Mouse (Mus musculus) liver, embryonic 14.5 days (tissue): ENCODE results near the gene Fgf22. TPM values are rescaled to one million over a fixed set of nuclear protein-coding genes. Genes with fewer than 3 reads are reported as not detected.

Experiments
- ATAC-seq: fragments of 200-750 bp; cut with Nextera tagmentation; 2 replicates; pipeline ENCODE4 v1.8.0; 2017; ENCODE audit warnings: moderate number of reproducible peaks, mild to moderate bottlenecking, moderate library complexity; ENCODE audit not compliant: insufficient read depth
- DNase-seq, 3 experiments: peaks; one replicate each; pipeline ENCODE4 v3.0.0-alpha.2; 2012 to 2013; ENCODE audit warnings: low read depth in 3 of 3, low spot score in 3 of 3
- H3K27ac ChIP-seq: fragments of 300-500 bp; sonication (generic); 2 replicates; pipeline ENCODE4 v1.5.1; 2014; ENCODE audit warnings: moderate library complexity, mild to moderate bottlenecking, control low read depth, inconsistent platforms
- H3K27me3 ChIP-seq: fragments of 300-500 bp; sonication (generic); 2 replicates; pipeline ENCODE4 v1.6.1; 2014; ENCODE audit warnings: mild to moderate bottlenecking, low read length, moderate library complexity; ENCODE audit not compliant: control insufficient read depth, insufficient read depth
- H3K36me3 ChIP-seq: fragments of 300-500 bp; sonication (generic); replicated peaks from 2 replicates; pipeline ENCODE4 v1.6.1; 2014; ENCODE audit warnings: low read depth; ENCODE audit not compliant: control insufficient read depth, insufficient read depth
- H3K4me1 ChIP-seq, 2 experiments: fragments of 200-500 bp in 1 of 2; fragments of 300-500 bp in 1 of 2; sonication (generic) in 1 of 2; replicated peaks; 2 replicates each; pipeline ENCODE4 v1.6.1; 2012 to 2014; ENCODE audit warnings: antibody characterized with exemption in 1 of 2, inconsistent platforms in 1 of 2, low read length in 1 of 2; ENCODE audit not compliant: control insufficient read depth in 2 of 2, insufficient read depth in 2 of 2
- H3K4me2 ChIP-seq: fragments of 300-500 bp; sonication (generic); 2 replicates; pipeline ENCODE4 v1.6.1; 2014; ENCODE audit warnings: low read depth, mild to moderate bottlenecking, control low read depth, moderate library complexity
- H3K4me3 ChIP-seq, 2 experiments: fragments of 200-500 bp in 1 of 2; fragments of 300-500 bp in 1 of 2; sonication (generic) in 1 of 2; 2 replicates each; pipeline ENCODE4 v1.5.1; 2012 to 2014; ENCODE audit warnings: low read depth in 2 of 2, low read length in 2 of 2, mild to moderate bottlenecking in 2 of 2, control low read depth in 1 of 2, inconsistent platforms in 1 of 2, moderate library complexity in 1 of 2; ENCODE audit not compliant: insufficient read depth in 1 of 2
- H3K9ac ChIP-seq: fragments of 300-500 bp; sonication (generic); replicated peaks from 2 replicates; pipeline ENCODE4 v1.6.1; 2014; ENCODE audit warnings: mild to moderate bottlenecking, control low read depth, moderate library complexity
- H3K9me3 ChIP-seq: fragments of 300-500 bp; sonication (generic); 2 replicates; pipeline ENCODE4 v1.6.1; 2016; ENCODE audit warnings: low read length, mixed read lengths; ENCODE audit not compliant: control insufficient read depth
- CTCF ChIP-seq: IDR thresholded peaks from 2 replicates; pipeline ENCODE4 v1.5.1; 2016; ENCODE audit warnings: antibody characterized with exemption, low read depth, control low read depth
- EP300 ChIP-seq: IDR thresholded peaks from 2 replicates; pipeline ENCODE4 v1.6.1; 2016; ENCODE audit warnings: antibody characterized with exemption, low read depth
- WGBS: fragments of 180-500 bp; shearing (Covaris S2); extraction: QIAGEN DNeasy Blood & Tissue Kit; methylation state at CpG from one replicate; pipeline ENCODE4 v1.1.7; 2014; ENCODE audit not compliant: insufficient replicate concordance; 5-methylcytosine and 5-hydroxymethylcytosine counted together
- polyA plus RNA-seq, 2 experiments: library from polyadenylated mRNA; depleted of rRNA in 1 of 2; stranded (reverse) in 1 of 2; unstranded in 1 of 2; fragments of >200 nt; fragmentation: Nextera tagmentation in 1 of 2; extraction: Ambion mirVana in 1 of 2; gene quantifications; 2 replicates each; pipeline versions ENCODE4 v1.2.1 to v1.2.3; 2012 to 2014

Fgf22 gene
- polyA plus RNA-seq, 2 experiments = not detected

DNA sequence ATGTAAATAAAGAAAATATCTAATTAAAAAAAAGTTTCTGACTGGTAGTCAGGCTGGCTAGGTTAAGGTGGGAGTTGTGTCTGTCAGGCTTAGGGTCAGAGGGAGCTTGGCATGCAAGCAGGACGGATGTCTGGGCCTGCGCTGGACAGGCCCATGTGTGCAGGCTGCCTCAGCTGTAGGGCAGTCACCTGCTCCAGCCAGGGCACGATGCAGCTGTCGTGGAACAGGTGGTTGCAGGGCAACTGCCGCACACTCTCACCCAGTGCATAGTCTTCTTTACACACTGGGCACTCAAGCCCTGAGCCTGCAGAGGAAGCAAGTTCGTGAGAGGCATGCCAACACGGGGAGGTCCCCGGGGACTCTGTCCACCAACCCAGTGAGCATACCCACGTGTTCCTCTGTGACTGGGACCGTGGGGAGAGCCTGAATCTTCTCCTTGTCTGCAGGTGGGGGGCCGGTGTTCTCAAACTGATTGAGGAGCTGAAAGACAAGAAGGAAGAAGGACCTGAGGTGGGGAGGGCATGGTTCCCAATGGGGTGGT lies 5.8 kb downstream of the Fgf22 start:
- WGBS = 86% methylated on average over 11 of the region's 11 CpGs
- TF ChIP-seq CTCF = no peak
- no peak for TF ChIP-seq EP300

GRCm38 (mm10) chr10:79762875-79763274 lies 8.0 kb downstream of the Fgf22 start:
- ATAC-seq (no peak), DNase-seq (no peak)
- Histone ChIP-seq H3K27ac (no peak overlapping the region), H3K4me3 (no peak overlapping the region), H3K36me3 (peaks cover 31% of the 10 kb centered on the region), H3K4me1 (peaks cover 12 to 14% of the 10 kb centered on the region in 2 experiments), H3K4me2 (no peak overlapping the region), H3K9ac (no peak overlapping the region), H3K27me3 (no peaks in the 10 kb centered on the region), H3K9me3 (no peaks in the 10 kb centered on the region)
- TF ChIP-seq CTCF (no peak), EP300 (no peak)
- WGBS = 85% methylated on average over 3 of the region's 3 CpGs

More for the DNA sequence above, 5.8 kb downstream of the Fgf22 start:
- H3K9me3 ChIP-seq = no peaks in the 10 kb centered on the region
- no peak overlapping the region for H3K4me3 ChIP-seq
- no peak for ATAC-seq
- H3K9ac ChIP-seq = no peak overlapping the region
- peaks cover 31% of the 10 kb centered on the region for H3K36me3 ChIP-seq
- no peak overlapping the region for H3K4me2 ChIP-seq
- H3K27ac ChIP-seq = no peak overlapping the region
- H3K4me1 ChIP-seq = peaks cover 4 to 5% of the 10 kb centered on the region in 2 experiments; a peak in 3 of 4 replicates
- H3K27me3 ChIP-seq = no peaks in the 10 kb centered on the region
- DNase-seq = no peak

GRCm38 (mm10) chr10:79764234-79764633 lies 9.4 kb downstream of the Fgf22 start:
- no peak overlapping the region for H3K4me3 ChIP-seq
- H3K9me3 ChIP-seq = no peaks in the 10 kb centered on the region
- TF ChIP-seq CTCF (no peak), EP300 (no peak)
- DNase-seq (no peak), ATAC-seq (no peak)
- no peak overlapping the region for H3K9ac ChIP-seq
- peaks cover 14 to 16% of the 10 kb centered on the region in 2 experiments for H3K4me1 ChIP-seq
- 66% methylated on average over 7 of the region's 7 CpGs for WGBS
- no peak overlapping the region for H3K4me2 ChIP-seq
- peaks cover 19% of the 10 kb centered on the region for H3K36me3 ChIP-seq
- no peaks in the 10 kb centered on the region for H3K27me3 ChIP-seq
- no peak overlapping the region for H3K27ac ChIP-seq

- DNase-seq (no peak), ATAC-seq (no peak)
- Histone ChIP-seq H3K27me3 (no peaks in the 10 kb centered on the region), H3K36me3 (peaks cover 19% of the 10 kb centered on the region), H3K9me3 (no peaks in the 10 kb centered on the region), H3K4me3 (peak overlapping the region; percentile 72 to 89), H3K4me2 (peak overlapping the region; percentile 89), H3K27ac (no peak overlapping the region), H3K4me1 (peaks cover 14 to 16% of the 10 kb centered on the region in 2 experiments), H3K9ac (peak overlapping the region; percentile 9; the same call in 1 of the 2 replicates)
- no peak for TF ChIP-seq CTCF
- TF ChIP-seq EP300 = no peak
- WGBS = 64% methylated on average over 2 of the region's 2 CpGs
Measured at GRCm38 (mm10) chr10:79765228-79765745, 10.4 kb downstream of the Fgf22 start.

DNA sequence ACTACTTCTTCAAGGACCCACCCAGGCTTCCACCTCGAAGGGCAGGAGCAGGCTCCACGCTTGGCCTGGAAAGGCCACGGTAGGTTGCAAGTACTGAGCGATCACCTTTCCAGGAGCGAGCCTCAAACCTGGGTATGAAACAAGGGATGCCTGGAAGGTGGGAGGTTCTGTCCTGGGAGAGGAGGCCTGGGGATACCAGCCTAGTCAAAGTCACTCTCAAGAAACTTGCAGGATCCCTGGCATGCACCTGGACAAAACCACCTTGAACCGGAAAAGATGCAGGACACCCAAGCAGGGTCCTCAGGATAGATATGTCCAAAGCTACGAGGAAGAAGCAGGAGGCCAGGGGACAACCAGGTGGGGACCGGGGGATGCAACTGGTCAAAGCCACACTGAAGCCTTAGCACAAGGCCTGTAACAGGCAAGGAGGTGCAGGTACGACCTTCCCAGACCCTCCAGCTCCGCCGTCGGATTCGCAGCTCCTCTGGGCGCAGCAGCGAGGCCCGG lies 11.2 kb downstream of the Fgf22 start:
- peaks cover 12% of the 10 kb centered on the region for H3K36me3 ChIP-seq
- DNase-seq (no peak), ATAC-seq (no peak)
- peak overlapping the region; percentile 3 for H3K27ac ChIP-seq
- TF ChIP-seq CTCF (no peak), EP300 (no peak)
- peak overlapping the region; percentile 72 to 89 for H3K4me3 ChIP-seq
- H3K27me3 ChIP-seq = no peaks in the 10 kb centered on the region
- H3K4me1 ChIP-seq = peaks cover 14 to 16% of the 10 kb centered on the region in 2 experiments
- no peaks in the 10 kb centered on the region for H3K9me3 ChIP-seq
- H3K9ac ChIP-seq = peak overlapping the region; percentile 76
- H3K4me2 ChIP-seq = peak overlapping the region; percentile 89
- 5% methylated on average over 16 of the region's 16 CpGs for WGBS
